Mouse (Mus musculus): ENCODE data around the gene Ube2t. TPM values are rescaled to one million over a fixed set of nuclear protein-coding genes. Genes with fewer than 3 reads are reported as not detected.

Ube2t gene
- polyA plus RNA-seq (2012) = 29.2 and 29.6 TPM in 2 replicates

DNA sequence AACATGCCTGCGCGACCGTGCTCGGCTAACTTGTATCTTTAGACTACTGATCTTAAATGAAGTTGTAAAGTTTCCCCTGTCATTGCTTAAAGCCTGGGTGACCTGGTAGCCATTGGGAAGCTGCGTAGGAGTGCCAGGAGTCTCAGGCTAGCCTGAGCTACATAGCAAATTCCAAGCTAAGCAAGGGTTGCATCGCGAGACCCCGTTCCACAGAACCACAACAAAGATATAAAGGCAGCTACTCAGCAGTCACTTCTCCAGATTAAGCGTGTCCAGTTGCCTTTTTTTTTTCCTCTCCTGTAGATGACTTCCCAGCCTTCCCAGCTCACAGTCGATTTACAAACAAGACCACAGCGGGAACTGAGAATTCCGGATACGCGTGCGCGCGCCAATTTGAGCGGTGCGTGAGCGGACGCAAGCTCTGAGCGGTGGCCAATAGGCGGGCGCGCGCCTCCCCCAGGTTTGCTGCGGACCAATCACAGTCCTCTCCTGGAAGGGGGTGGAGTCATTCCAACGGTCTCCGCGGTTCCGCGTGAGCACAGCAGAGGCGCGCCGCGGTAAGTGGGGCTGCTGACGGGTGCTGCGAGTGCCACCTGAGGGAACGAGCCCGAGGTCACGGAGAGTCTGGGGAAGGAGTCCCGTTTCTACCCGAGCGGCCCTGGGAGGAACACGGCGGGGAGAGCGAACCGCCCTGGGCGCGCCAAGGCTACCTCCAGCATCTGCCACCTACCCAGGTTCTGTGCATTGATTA, at the start of gene Ube2t:
Gene Ube2t (plus strand): TSS at position 513 of the 751 bp plus-strand sequence.

DNA sequence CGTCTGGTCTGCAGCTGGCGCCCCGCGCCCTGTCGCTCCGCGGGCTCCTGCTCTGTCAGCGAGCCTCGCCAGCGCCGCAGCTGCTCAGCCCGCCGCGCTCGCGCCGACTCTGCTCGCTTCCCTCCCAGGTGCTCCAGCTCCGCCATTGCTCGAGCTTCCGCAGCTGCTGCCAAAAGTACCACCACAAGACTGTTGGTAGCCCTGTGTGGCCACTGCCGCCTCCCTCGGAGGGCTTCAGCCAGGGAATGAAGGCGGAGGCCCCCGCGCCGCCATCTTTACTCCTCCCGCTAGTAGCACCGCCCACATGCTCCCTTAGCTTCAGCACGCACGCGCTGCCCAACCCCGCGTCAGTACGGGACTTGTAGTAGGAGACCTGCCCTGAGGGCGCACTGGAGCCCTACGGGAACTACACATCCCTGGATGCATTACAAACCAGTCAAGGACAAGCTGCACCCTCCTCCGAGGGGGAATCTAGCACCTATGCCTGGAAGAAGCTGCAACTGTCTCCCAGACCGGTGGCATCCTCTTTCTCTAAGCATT, 6.7 kb upstream of the Ube2t start, which contains the start of gene Ppp1r12b:
Gene Ppp1r12b (minus strand): TSS at position 306 of the 540 bp plus-strand sequence.

Other genes with a start within 250 kb of the Ube2t start
- 1.9 and 3.7 TPM in 2 replicates for gene Ppp1r12b, start 6.6 kb upstream of the Ube2t start, polyA plus RNA-seq (2012)
- 0.03 TPM in 1 of 2 replicates, not detected in the other for gene Lgr6, start 142.7 kb downstream of the Ube2t start, polyA plus RNA-seq (2012)
- 136 and 153 TPM in 2 replicates for gene Ptpn7, start 170.1 kb downstream of the Ube2t start, polyA plus RNA-seq (2012)
- 68.3 and 85.1 TPM in 2 replicates for gene Arl8a, start 184.3 kb downstream of the Ube2t start, polyA plus RNA-seq (2012)
- gene Gpr37l1, start 205.1 kb downstream of the Ube2t start, polyA plus RNA-seq (2012) = not detected in 2 replicates